Mouse (Mus musculus) midbrain, postnatal 0 days (tissue): ENCODE measurements around the gene Arhgap44. TPM values are rescaled to one million over a fixed set of nuclear protein-coding genes. Genes with fewer than 3 reads are reported as not detected.

ENCODE experiments used
- ATAC-seq: fragments of 200-750 bp; cut with Nextera tagmentation; 2 replicates; pipeline ENCODE4 v1.8.0; 2017; ENCODE audit warnings: moderate number of reproducible peaks, mild to moderate bottlenecking, moderate TSS enrichment, moderate library complexity; ENCODE audit not compliant: low FRiP score
- DNase-seq: peaks from one replicate; pipeline ENCODE4 v3.0.0-alpha.2; 2015; ENCODE audit warnings: low spot score
- H3K27ac ChIP-seq: fragments of 300-500 bp; sonication (generic); 2 replicates; pipeline ENCODE4 v1.5.1; 2014; ENCODE audit warnings: low read depth, mild to moderate bottlenecking, low read length, mixed read lengths
- H3K27me3 ChIP-seq: fragments of 300-500 bp; sonication (generic); 2 replicates; pipeline ENCODE4 v1.6.1; 2014; ENCODE audit warnings: low read length, control low read depth, mixed read lengths; ENCODE audit not compliant: insufficient read depth
- H3K36me3 ChIP-seq: fragments of 300-500 bp; sonication (generic); 2 replicates; pipeline ENCODE4 v1.6.1; 2014; ENCODE audit warnings: low read length, control low read depth, mixed read lengths; ENCODE audit not compliant: insufficient read depth
- H3K4me1 ChIP-seq: fragments of 300-500 bp; sonication (generic); 2 replicates; pipeline ENCODE4 v1.6.1; 2014; ENCODE audit warnings: mild to moderate bottlenecking, control low read depth, antibody characterized with exemption, low read length, mixed read lengths; ENCODE audit not compliant: insufficient read depth
- H3K4me2 ChIP-seq: fragments of 300-500 bp; sonication (generic); 2 replicates; pipeline ENCODE4 v1.6.1; 2014; ENCODE audit warnings: low read depth, mild to moderate bottlenecking, low read length, mixed read lengths; ENCODE audit not compliant: poor library complexity, severe bottlenecking
- H3K4me3 ChIP-seq: fragments of 300-500 bp; sonication (generic); 2 replicates; pipeline ENCODE4 v1.5.1; 2014; ENCODE audit warnings: low read depth, mild to moderate bottlenecking, low read length, moderate library complexity
- H3K9ac ChIP-seq: fragments of 300-500 bp; sonication (generic); replicated peaks from 2 replicates; pipeline ENCODE4 v1.6.1; 2014; ENCODE audit warnings: mild to moderate bottlenecking, low read length, moderate library complexity, mixed read lengths; ENCODE audit not compliant: poor library complexity, severe bottlenecking
- H3K9me3 ChIP-seq: fragments of 300-500 bp; sonication (generic); 2 replicates; pipeline ENCODE4 v1.6.1; 2016; ENCODE audit warnings: low read length, control low read depth
- CTCF ChIP-seq: IDR thresholded peaks from 2 replicates; pipeline ENCODE4 v1.5.1; 2016; ENCODE audit warnings: antibody characterized with exemption, mild to moderate bottlenecking
- WGBS: fragments of 180-500 bp; shearing (Covaris S2); extraction: QIAGEN DNeasy Blood & Tissue Kit; methylation state at CpG from one replicate; pipeline ENCODE4 v1.1.7; 2014; 5-methylcytosine and 5-hydroxymethylcytosine counted together
- polyA plus RNA-seq: library from polyadenylated mRNA; unstranded; fragments of >200 nt; fragmentation: Nextera tagmentation; extraction: Ambion mirVana; gene quantifications from 2 replicates; pipeline ENCODE4 v1.2.1, GENCODE M21; 2015
- total RNA-seq: library from RNA; depleted of rRNA; stranded (reverse); fragments of >200 nt; gene quantifications from 2 replicates; pipeline ENCODE4 v1.2.3, GENCODE M21; 2014

The Arhgap44 gene
- total and polyA plus RNA-seq, 2 experiments from 2014 or later, result 20.8 to 39.4 TPM

- Histone ChIP-seq H3K4me3 (no peak overlapping the region), H3K9ac (no peak overlapping the region), H3K36me3 (no peaks in the 10 kb centered on the region), H3K4me1 (no peaks in the 10 kb centered on the region), H3K9me3 (no peaks in the 10 kb centered on the region), H3K27ac (no peak overlapping the region), H3K4me2 (no peak overlapping the region), H3K27me3 (no peaks in the 10 kb centered on the region)
- WGBS, result 86% methylated on average over 4 of the region's 4 CpGs
- no peak for DNase-seq
- no peak for TF ChIP-seq CTCF
- no peak for ATAC-seq
These were observed 29.1 kb downstream of the Arhgap44 start for GRCm38 (mm10) chr11:65133661-65134060.

- Histone ChIP-seq H3K4me3 (no peak overlapping the region), H3K9me3 (no peaks in the 10 kb centered on the region), H3K27me3 (no peaks in the 10 kb centered on the region), H3K4me1 (peaks cover 17% of the 10 kb centered on the region; the same call in 1 of the 2 replicates), H3K4me2 (no peak overlapping the region), H3K36me3 (no peaks in the 10 kb centered on the region), H3K27ac (no peak overlapping the region), H3K9ac (no peak overlapping the region)
- ATAC-seq (no peak), DNase-seq (no peak)
- peak; percentile 51 for TF ChIP-seq CTCF
- WGBS, result 89% methylated on average over 4 of the region's 4 CpGs
These were observed 33.7 kb downstream of the Arhgap44 start for GRCm38 (mm10) chr11:65129110-65129509.

DNA sequence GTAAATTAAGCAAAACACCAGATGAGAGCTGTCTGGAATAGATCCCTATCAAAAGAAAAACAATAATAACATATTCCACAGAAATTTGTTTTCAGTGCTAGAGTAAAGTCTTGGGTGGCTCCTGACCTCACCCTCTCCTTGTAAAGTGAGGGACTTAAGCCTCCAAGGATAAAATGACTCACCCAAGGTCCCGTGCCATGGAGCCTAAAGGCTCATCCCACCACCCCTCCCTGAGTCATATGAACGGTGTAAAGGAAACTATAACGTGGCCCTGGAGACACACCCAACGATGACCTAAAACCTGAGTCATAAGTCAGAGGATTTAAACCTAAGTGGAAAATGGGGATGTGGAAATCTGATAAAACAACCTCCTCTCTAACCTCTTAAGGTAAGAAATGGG, 34.1 kb downstream of the Arhgap44 start:
- DNase-seq (no peak), ATAC-seq (no peak)
- no peak overlapping the region for H3K4me2 ChIP-seq
- 82% methylated on average over 4 of the region's 4 CpGs for WGBS
- no peaks in the 10 kb centered on the region for H3K27me3 ChIP-seq
- no peak overlapping the region for H3K4me3 ChIP-seq
- H3K27ac ChIP-seq, result no peak overlapping the region
- no peak for TF ChIP-seq CTCF
- H3K9ac ChIP-seq, result no peak overlapping the region
- no peaks in the 10 kb centered on the region for H3K36me3 ChIP-seq
- peaks cover 17% of the 10 kb centered on the region; the same call in 1 of the 2 replicates for H3K4me1 ChIP-seq
- H3K9me3 ChIP-seq, result no peaks in the 10 kb centered on the region

DNA sequence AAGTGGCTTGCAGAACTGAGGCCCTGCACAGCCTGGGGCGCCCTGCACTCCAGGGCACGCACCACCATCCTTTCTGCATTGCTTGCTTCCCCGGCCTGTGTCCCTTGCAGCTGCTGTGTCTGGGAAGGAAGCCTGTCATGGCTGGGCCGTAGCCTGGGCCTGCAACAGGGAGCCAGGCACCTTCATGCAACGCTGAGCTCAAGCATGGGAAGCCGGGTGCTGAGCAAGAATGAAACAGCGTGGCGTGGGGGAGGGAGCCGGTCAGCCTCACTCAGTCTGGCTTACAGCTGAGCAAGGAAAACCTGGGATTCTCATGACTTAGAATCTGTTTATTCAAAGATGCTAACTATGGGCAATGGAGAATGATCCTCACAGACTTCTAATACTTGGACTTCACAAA, 36.2 kb downstream of the Arhgap44 start:
- no peak for DNase-seq

DNA sequence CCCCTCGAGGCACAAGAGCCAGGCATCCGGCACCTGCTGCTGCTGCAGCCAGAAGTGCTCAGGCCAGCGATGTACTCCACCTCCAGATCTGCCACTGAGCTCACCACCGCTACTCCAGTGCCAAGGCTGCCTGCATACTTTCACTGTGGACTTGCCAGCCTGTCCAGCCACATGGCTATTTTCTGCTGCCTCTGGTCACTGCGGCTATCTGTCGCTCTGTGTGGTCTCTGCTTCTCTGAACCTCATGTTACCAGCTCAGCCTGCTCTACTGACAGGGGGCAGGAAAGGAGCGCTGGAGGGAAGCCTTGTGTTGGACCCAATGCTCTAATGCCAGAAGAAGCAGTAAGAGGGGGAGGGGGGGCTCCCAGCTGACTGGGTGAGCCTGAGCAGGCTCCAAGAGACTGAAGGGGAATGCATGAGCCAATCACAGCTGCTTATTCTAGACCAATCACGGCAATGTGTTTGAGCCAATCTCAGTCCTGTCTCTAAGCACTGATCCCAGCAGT, 37.8 kb downstream of the Arhgap44 start:
- Histone ChIP-seq H3K9me3 (no peaks in the 10 kb centered on the region), H3K36me3 (no peaks in the 10 kb centered on the region), H3K27ac (peak overlapping the region; percentile 38; the same call in 1 of the 2 replicates), H3K9ac (no peak overlapping the region), H3K4me3 (no peak overlapping the region), H3K4me1 (peaks cover 17% of the 10 kb centered on the region; the same call in 1 of the 2 replicates), H3K4me2 (no peak overlapping the region), H3K27me3 (no peaks in the 10 kb centered on the region)
- DNase-seq, result peak; percentile 91
- 45% methylated on average over 8 of the region's 8 CpGs for WGBS
- TF ChIP-seq CTCF, result peak; percentile 32
- peak; percentile 92 for ATAC-seq

More for the DNA sequence above, 36.2 kb downstream of the Arhgap44 start:
- no peak for TF ChIP-seq CTCF
- 49% methylated on average over 9 of the region's 9 CpGs for WGBS
- no peak for ATAC-seq
- Histone ChIP-seq H3K4me1 (peaks cover 17% of the 10 kb centered on the region; the same call in 1 of the 2 replicates), H3K4me2 (no peak overlapping the region), H3K4me3 (no peak overlapping the region), H3K36me3 (no peaks in the 10 kb centered on the region), H3K27ac (peak overlapping the region; percentile 47; the same call in 1 of the 2 replicates), H3K9me3 (no peaks in the 10 kb centered on the region), H3K27me3 (no peaks in the 10 kb centered on the region), H3K9ac (0 out of 2 replicates have a peak overlapping the region, but pooled peaks have one; percentile 36)

- no peak overlapping the region for H3K27ac ChIP-seq
- H3K9me3 ChIP-seq, result no peaks in the 10 kb centered on the region
- H3K27me3 ChIP-seq, result no peaks in the 10 kb centered on the region
- ATAC-seq, result no peak
- peaks cover 8% of the 10 kb centered on the region; the same call in 1 of the 2 replicates for H3K4me1 ChIP-seq
- no peak for TF ChIP-seq CTCF
- DNase-seq, result no peak
- H3K4me2 ChIP-seq, result no peak overlapping the region
- H3K36me3 ChIP-seq, result no peaks in the 10 kb centered on the region
- H3K4me3 ChIP-seq, result no peak overlapping the region
- H3K9ac ChIP-seq, result no peak overlapping the region
- 64% methylated on average over 4 of the region's 4 CpGs for WGBS
These were observed 42.5 kb downstream of the Arhgap44 start for GRCm38 (mm10) chr11:65120276-65120675.
